Mouse (Mus musculus): ENCODE measurements around the gene Vmn1r57. TPM values are rescaled to one million over a fixed set of nuclear protein-coding genes. Genes with fewer than 3 reads are reported as not detected.

The Vmn1r57 gene
- polyA plus RNA-seq (2017; shearing (Covaris generic)): not detected

DNA sequence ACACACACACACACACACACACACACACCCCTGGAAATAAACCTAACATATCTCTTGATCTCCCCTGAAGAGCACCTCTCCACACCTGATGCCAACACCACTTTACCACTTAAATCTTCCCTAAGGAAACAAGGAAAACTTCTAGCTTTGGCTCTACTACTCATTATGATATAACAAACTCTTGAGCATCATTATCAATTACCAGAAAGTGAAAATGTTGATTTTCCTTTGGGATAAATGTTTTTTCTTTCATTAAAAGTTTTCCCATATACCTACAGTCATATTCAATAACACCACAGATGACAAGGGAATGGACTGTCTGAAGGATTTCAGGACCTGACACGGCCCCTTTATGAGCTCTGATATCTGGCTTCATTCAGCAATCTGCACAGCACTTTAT, at the start of gene Vmn1r57:
TSS of gene Vmn1r57 (plus strand) at position 301 of the 400 bp plus-strand sequence.

GRCm38 (mm10) chr7:5196647-5197046, 21.6 kb upstream of the Vmn1r57 start, which contains the start of gene Vmn1r56:
Gene Vmn1r56 (minus strand): TSS chr7:5196747.

Other genes with a start within 250 kb of the Vmn1r57 start
- not detected for gene Sbk3, start 247.3 kb upstream of the Vmn1r57 start, polyA plus RNA-seq (2017; shearing (Covaris generic))
- gene Zfp579, start 222.3 kb upstream of the Vmn1r57 start, polyA plus RNA-seq (2017; shearing (Covaris generic)): 12.8 TPM
- 31.7 TPM for gene Zfp524, start 204.1 kb upstream of the Vmn1r57 start, polyA plus RNA-seq (2017; shearing (Covaris generic))
- 29.7 TPM for gene Fiz1, start 203.8 kb upstream of the Vmn1r57 start, polyA plus RNA-seq (2017; shearing (Covaris generic))
- 17.0 TPM for gene Gm44973, start 203.0 kb upstream of the Vmn1r57 start, polyA plus RNA-seq (2017; shearing (Covaris generic))
- gene Zfp865, start 198.1 kb upstream of the Vmn1r57 start, polyA plus RNA-seq (2017; shearing (Covaris generic)): 10.5 TPM
- gene Ccdc106, start 197.9 kb upstream of the Vmn1r57 start, polyA plus RNA-seq (2017; shearing (Covaris generic)): not detected
- not detected for gene 4632433K11Rik, start 184.4 kb upstream of the Vmn1r57 start, polyA plus RNA-seq (2017; shearing (Covaris generic))
- gene Zfp784, start 180.0 kb upstream of the Vmn1r57 start, polyA plus RNA-seq (2017; shearing (Covaris generic)): 5.3 TPM
- gene Zfp580, start 167.0 kb upstream of the Vmn1r57 start, polyA plus RNA-seq (2017; shearing (Covaris generic)): 1.2 TPM
- 105 TPM for gene U2af2, start 156.3 kb upstream of the Vmn1r57 start, polyA plus RNA-seq (2017; shearing (Covaris generic))
- gene Epn1, start 138.3 kb upstream of the Vmn1r57 start, polyA plus RNA-seq (2017; shearing (Covaris generic)): 14.3 TPM
- gene Rfpl4, start 101.5 kb upstream of the Vmn1r57 start, polyA plus RNA-seq (2017; shearing (Covaris generic)): not detected
- not detected for gene Rasl2-9, start 92.5 kb upstream of the Vmn1r57 start, polyA plus RNA-seq (2017; shearing (Covaris generic))
- gene Vmn1r55, start 68.8 kb upstream of the Vmn1r57 start, polyA plus RNA-seq (2017; shearing (Covaris generic)): 0.05 TPM
- not detected for gene Vmn1r56, start 21.7 kb upstream of the Vmn1r57 start, polyA plus RNA-seq (2017; shearing (Covaris generic))
- not detected for gene Gm5065, start 132.0 kb downstream of the Vmn1r57 start, polyA plus RNA-seq (2017; shearing (Covaris generic))
- gene Nlrp2, start 132.5 kb downstream of the Vmn1r57 start, polyA plus RNA-seq (2017; shearing (Covaris generic)): not detected
- gene Vmn1r58, start 194.9 kb downstream of the Vmn1r57 start, polyA plus RNA-seq (2017; shearing (Covaris generic)): 0.05 TPM
- gene Vmn1r59, start 238.3 kb downstream of the Vmn1r57 start, polyA plus RNA-seq (2017; shearing (Covaris generic)): not detected